ENCODE assay signal across 8 mouse cellular contexts in genomic region chr6:37642701-37643121, GRCm38 (mm10).
DNase-seq lines count a peak whose midpoint lies in the region; ATAC-seq and TF ChIP-seq lines count a peak whose summit lies in the region.

No protein-coding gene starts in this region.

- no peak overlapping the region for H3K4me3 ChIP-seq in kidney, postnatal 0 days (replicated peaks; ENCODE audit: low read depth, low read length)
- H3K4me3 ChIP-seq in kidney, embryonic 14.5 days (ENCODE audit: low read length): no peak overlapping the region

- no peaks in the 10 kb centered on the region for H3K36me3 ChIP-seq in kidney, postnatal 0 days (ENCODE audit: insufficient read depth, low read length)
- H3K36me3 ChIP-seq in kidney, embryonic 14.5 days (ENCODE audit: control insufficient read depth, insufficient read depth, low read length): no peaks in the 10 kb centered on the region

- TF ChIP-seq CTCF in kidney, postnatal 0 days (IDR thresholded peaks at IDR 0.05; ENCODE audit: low read depth): no peak

- H3K9ac ChIP-seq in kidney, postnatal 0 days (ENCODE audit: low read depth, low read length): no peak overlapping the region
- H3K9ac ChIP-seq in kidney, embryonic 14.5 days (ENCODE audit: low read depth, low read length): no peak overlapping the region

- WGBS in kidney, postnatal 0 days: 46% methylated on average over 8 of the region's 8 CpGs
- 57% methylated on average over 8 of the region's 8 CpGs for WGBS in kidney, embryonic 14.5 days

- H3K4me1 ChIP-seq in kidney, postnatal 0 days (replicated peaks; ENCODE audit: insufficient read depth, low read length): no peaks in the 10 kb centered on the region
- H3K4me1 ChIP-seq in kidney, embryonic 14.5 days (ENCODE audit: control insufficient read depth, insufficient read depth, low read length): no peaks in the 10 kb centered on the region

- peak; percentile 72 for DNase-seq in kidney, postnatal 0 days (ENCODE audit: low spot score)
- peak; percentile 58 for DNase-seq in cerebellum, adult 8-10 months
- DNase-seq in frontal cortex, postnatal 10 days (ENCODE audit: low spot score in 2 of 2): peak; percentile 40 to 53
- DNase-seq in left cerebral cortex, postnatal 4 days: peak; percentile 70
- peak; percentile 41 to 48 for DNase-seq in right cerebral cortex, postnatal 36 days (ENCODE audit: low spot score in 2 of 2)
- no peak for DNase-seq in adrenal gland, adult 8-10 months
- DNase-seq in testis, postnatal 14 days (ENCODE audit: low spot score): no peak

- intact Hi-C loops in left cerebral cortex, postnatal 4 days (cut with DNase I): no loop called here

- no peaks in the 10 kb centered on the region for H3K9me3 ChIP-seq in kidney, postnatal 0 days (replicated peaks; ENCODE audit: low read length)
- H3K9me3 ChIP-seq in kidney, embryonic 14.5 days (ENCODE audit: control insufficient read depth, low read length): no peaks in the 10 kb centered on the region

- H3K27ac ChIP-seq in kidney, postnatal 0 days: no peak overlapping the region
- no peak overlapping the region for H3K27ac ChIP-seq in kidney, embryonic 14.5 days (ENCODE audit: low read depth, low read length)

- no peak for ATAC-seq in kidney, postnatal 0 days (replicated peaks; ENCODE audit: low FRiP score, low read depth)
- ATAC-seq in kidney, embryonic 14.5 days (ENCODE audit: low FRiP score, low TSS enrichment): no peak

- no peak overlapping the region for H3K4me2 ChIP-seq in kidney, postnatal 0 days (ENCODE audit: low read length)
- H3K4me2 ChIP-seq in kidney, embryonic 14.5 days (replicated peaks; ENCODE audit: low read depth, low read length): no peak overlapping the region

- H3K27me3 ChIP-seq in kidney, postnatal 0 days (ENCODE audit: insufficient read depth, low read length): no peaks in the 10 kb centered on the region
- H3K27me3 ChIP-seq in kidney, embryonic 14.5 days (ENCODE audit: control insufficient read depth, insufficient read depth, low read length): no peaks in the 10 kb centered on the region

Comparison
In these comparisons a context has a peak if more than half of its experiments do, and no peak if none do; other contexts are left out.
1. DNase-seq: peak in kidney, postnatal 0 days (single experiment), cerebellum, adult 8-10 months (single experiment), frontal cortex, postnatal 10 days (2 of 2), left cerebral cortex, postnatal 4 days (single experiment) and right cerebral cortex, postnatal 36 days (2 of 2); none in adrenal gland, adult 8-10 months (single experiment) and testis, postnatal 14 days (single experiment).